Mouse (Mus musculus) cerebellum, adult 8-10 months (tissue): ENCODE data around the gene Scn5a.

Source experiments
- DNase-seq: peaks from one replicate; pipeline ENCODE4 v3.0.0; 2022

Scn5a gene

GRCm38 (mm10) chr9:119578636-119579438 is at the start of gene Scn5a:
TSS of gene Scn5a (minus strand) at chr9:119579016.
- DNase-seq: no peak

GRCm38 (mm10) chr9:119627227-119627626 is 48.4 kb upstream of the Scn5a start:
- DNase-seq: no peak

GRCm38 (mm10) chr9:119624151-119624550 is 45.3 kb upstream of the Scn5a start:
- no peak for DNase-seq

GRCm38 (mm10) chr9:119614798-119615197 is 36.0 kb upstream of the Scn5a start:
- no peak for DNase-seq

GRCm38 (mm10) chr9:119610563-119611166 is 31.8 kb upstream of the Scn5a start:
- DNase-seq: no peak

GRCm38 (mm10) chr9:119606906-119607305 is 28.1 kb upstream of the Scn5a start:
- no peak for DNase-seq

- no peak for DNase-seq
Measured at GRCm38 (mm10) chr9:119604607-119605006, 25.8 kb upstream of the Scn5a start.

- DNase-seq: no peak
Measured at GRCm38 (mm10) chr9:119598501-119598900, 19.7 kb upstream of the Scn5a start.

GRCm38 (mm10) chr9:119597332-119597731 is 18.5 kb upstream of the Scn5a start:
- no peak for DNase-seq

GRCm38 (mm10) chr9:119589592-119589991 is 10.8 kb upstream of the Scn5a start:
- DNase-seq: no peak

GRCm38 (mm10) chr9:119588763-119589449 is 10.1 kb upstream of the Scn5a start:
- DNase-seq: no peak

GRCm38 (mm10) chr9:119580668-119581067 is 1.9 kb upstream of the Scn5a start:
- peak; percentile 59 for DNase-seq

GRCm38 (mm10) chr9:119580187-119580586 is 1.4 kb upstream of the Scn5a start:
- DNase-seq: no peak

GRCm38 (mm10) chr9:119578311-119578635 is 543 bp downstream of the Scn5a start:
- DNase-seq: no peak

- DNase-seq: no peak
Measured at GRCm38 (mm10) chr9:119576977-119577376, 1.8 kb downstream of the Scn5a start.

- no peak for DNase-seq
Measured at GRCm38 (mm10) chr9:119575732-119576131, 3.1 kb downstream of the Scn5a start.

- no peak for DNase-seq
Measured at GRCm38 (mm10) chr9:119574366-119574765, 4.5 kb downstream of the Scn5a start.

- DNase-seq: no peak
Measured at GRCm38 (mm10) chr9:119573009-119573408, 5.8 kb downstream of the Scn5a start.

GRCm38 (mm10) chr9:119571411-119571888 is 7.4 kb downstream of the Scn5a start:
- DNase-seq: no peak

GRCm38 (mm10) chr9:119570652-119571051 is 8.2 kb downstream of the Scn5a start:
- DNase-seq: no peak

- no peak for DNase-seq
Measured at GRCm38 (mm10) chr9:119568732-119569131, 10.1 kb downstream of the Scn5a start.

GRCm38 (mm10) chr9:119567800-119568199 is 11.0 kb downstream of the Scn5a start:
- no peak for DNase-seq

GRCm38 (mm10) chr9:119566214-119566613 is 12.6 kb downstream of the Scn5a start:
- DNase-seq: no peak

GRCm38 (mm10) chr9:119564803-119565202 is 14.0 kb downstream of the Scn5a start:
- DNase-seq: no peak
